Mouse (Mus musculus) hindbrain, embryonic 14.5 days (tissue): ENCODE results near the gene Spata1. TPM values are rescaled to one million over a fixed set of nuclear protein-coding genes. Genes with fewer than 3 reads are reported as not detected.

Experiments
- ATAC-seq: fragments of 200-750 bp; cut with Nextera tagmentation; 2 replicates; pipeline ENCODE4 v1.8.0; 2017; ENCODE audit warnings: moderate number of reproducible peaks, mild to moderate bottlenecking, moderate TSS enrichment, moderate library complexity; ENCODE audit not compliant: low FRiP score
- DNase-seq: peaks from one replicate; pipeline ENCODE4 v3.0.0-alpha.2; 2015; ENCODE audit warnings: low spot score
- H3K27ac ChIP-seq: fragments of 300-500 bp; sonication (generic); 2 replicates; pipeline ENCODE4 v1.5.1; 2014; ENCODE audit warnings: mild to moderate bottlenecking, moderate library complexity
- H3K27me3 ChIP-seq: fragments of 300-500 bp; sonication (generic); 2 replicates; pipeline ENCODE4 v1.6.1; 2014; ENCODE audit warnings: mild to moderate bottlenecking, low read length, mixed read lengths; ENCODE audit not compliant: control insufficient read depth, insufficient read depth
- H3K36me3 ChIP-seq: fragments of 300-500 bp; sonication (generic); replicated peaks from 2 replicates; pipeline ENCODE4 v1.6.1; 2014; ENCODE audit not compliant: control insufficient read depth, insufficient read depth
- H3K4me1 ChIP-seq: fragments of 300-500 bp; sonication (generic); replicated peaks from 2 replicates; pipeline ENCODE4 v1.6.1; 2014; ENCODE audit warnings: antibody characterized with exemption, low read length, mixed read lengths; ENCODE audit not compliant: control insufficient read depth, insufficient read depth
- H3K4me2 ChIP-seq: fragments of 300-500 bp; sonication (generic); replicated peaks from 2 replicates; pipeline ENCODE4 v1.6.1; 2014; ENCODE audit warnings: mild to moderate bottlenecking, moderate library complexity
- H3K4me3 ChIP-seq: fragments of 300-500 bp; sonication (generic); replicated peaks from 2 replicates; pipeline ENCODE4 v1.5.1; 2014; ENCODE audit warnings: mild to moderate bottlenecking, low read length
- H3K9ac ChIP-seq: fragments of 300-500 bp; sonication (generic); 2 replicates; pipeline ENCODE4 v1.6.1; 2014
- H3K9me3 ChIP-seq: fragments of 300-500 bp; sonication (generic); 2 replicates; pipeline ENCODE4 v1.6.1; 2016; ENCODE audit warnings: low read length; ENCODE audit not compliant: control insufficient read depth
- WGBS: fragments of 180-500 bp; shearing (Covaris S2); extraction: QIAGEN DNeasy Blood & Tissue Kit; methylation state at CpG from one replicate; pipeline ENCODE4 v1.1.7; 2014; 5-methylcytosine and 5-hydroxymethylcytosine counted together
- polyA plus RNA-seq: library from polyadenylated mRNA; unstranded; fragments of >200 nt; fragmentation: Nextera tagmentation; extraction: Ambion mirVana; gene quantifications from 2 replicates; pipeline ENCODE4 v1.2.1, GENCODE M21; 2014

Spata1 gene
- polyA plus RNA-seq, 1 experiment from 2014 or later = 6.0 TPM

- ATAC-seq (no peak), DNase-seq (no peak)
- Histone ChIP-seq H3K9ac (no peak overlapping the region), H3K4me3 (no peak overlapping the region), H3K4me2 (no peak overlapping the region), H3K27ac (no peak overlapping the region), H3K27me3 (no peaks in the 10 kb centered on the region), H3K36me3 (no peaks in the 10 kb centered on the region), H3K9me3 (no peaks in the 10 kb centered on the region), H3K4me1 (no peaks in the 10 kb centered on the region)
These were observed 25.8 kb downstream of the Spata1 start for GRCm38 (mm10) chr3:146473741-146474140.

- H3K4me1 ChIP-seq = no peaks in the 10 kb centered on the region
- no peak overlapping the region for H3K9ac ChIP-seq
- 67% methylated on average over 4 of the region's 4 CpGs for WGBS
- H3K36me3 ChIP-seq = no peaks in the 10 kb centered on the region
- H3K27ac ChIP-seq = no peak overlapping the region
- no peak overlapping the region for H3K4me2 ChIP-seq
- no peaks in the 10 kb centered on the region for H3K9me3 ChIP-seq
- H3K4me3 ChIP-seq = no peak overlapping the region
- no peak for ATAC-seq
- H3K27me3 ChIP-seq = no peaks in the 10 kb centered on the region
- no peak for DNase-seq
These were observed 26.9 kb downstream of the Spata1 start for GRCm38 (mm10) chr3:146472657-146473056.

GRCm38 (mm10) chr3:146469226-146469625 lies 30.3 kb downstream of the Spata1 start:
- H3K4me2 ChIP-seq = no peak overlapping the region
- H3K4me3 ChIP-seq = no peak overlapping the region
- ATAC-seq (no peak), DNase-seq (no peak)
- H3K36me3 ChIP-seq = no peaks in the 10 kb centered on the region
- no peak overlapping the region for H3K9ac ChIP-seq
- H3K27me3 ChIP-seq = no peaks in the 10 kb centered on the region
- WGBS = 91% methylated on average over 2 of the region's 2 CpGs
- no peaks in the 10 kb centered on the region for H3K9me3 ChIP-seq
- H3K27ac ChIP-seq = no peak overlapping the region
- H3K4me1 ChIP-seq = no peaks in the 10 kb centered on the region

- H3K4me2 ChIP-seq = no peak overlapping the region
- no peaks in the 10 kb centered on the region for H3K4me1 ChIP-seq
- ATAC-seq (no peak), DNase-seq (no peak)
- 73% methylated on average over 2 of the region's 2 CpGs for WGBS
- no peaks in the 10 kb centered on the region for H3K36me3 ChIP-seq
- no peaks in the 10 kb centered on the region for H3K27me3 ChIP-seq
- no peaks in the 10 kb centered on the region for H3K9me3 ChIP-seq
- H3K9ac ChIP-seq = no peak overlapping the region
- H3K4me3 ChIP-seq = no peak overlapping the region
- no peak overlapping the region for H3K27ac ChIP-seq
These were observed 36.6 kb downstream of the Spata1 start for GRCm38 (mm10) chr3:146462939-146463338.

- Histone ChIP-seq H3K27me3 (no peaks in the 10 kb centered on the region), H3K9me3 (no peaks in the 10 kb centered on the region), H3K9ac (no peak overlapping the region), H3K4me3 (no peak overlapping the region), H3K27ac (no peak overlapping the region), H3K4me1 (0 out of 2 replicates have a peak, but pooled peaks cover 7% of the 10 kb centered on the region), H3K36me3 (no peaks in the 10 kb centered on the region), H3K4me2 (no peak overlapping the region; the same call in 1 of the 2 replicates)
- ATAC-seq = no peak
- DNase-seq = no peak
- WGBS = 88% methylated on average over 5 of the region's 5 CpGs
These were observed 48.2 kb downstream of the Spata1 start for GRCm38 (mm10) chr3:146451375-146451774.

GRCm38 (mm10) chr3:146450371-146450841 lies 49.1 kb downstream of the Spata1 start:
- Histone ChIP-seq H3K36me3 (peaks cover 5% of the 10 kb centered on the region; the same call in 1 of the 2 replicates), H3K4me3 (peak overlapping the region; percentile 49), H3K9me3 (no peaks in the 10 kb centered on the region), H3K27me3 (no peaks in the 10 kb centered on the region), H3K9ac (peak overlapping the region; percentile 63), H3K4me1 (0 out of 2 replicates have a peak, but pooled peaks cover 7% of the 10 kb centered on the region), H3K4me2 (peak overlapping the region; percentile 68), H3K27ac (peak overlapping the region; percentile 61; the same call in 1 of the 2 replicates)
- peak; percentile 97 for ATAC-seq
- 0% methylated on average over 29 of the region's 29 CpGs for WGBS
- DNase-seq = peak; percentile 85

GRCm38 (mm10) chr3:146449745-146450250 lies 49.8 kb downstream of the Spata1 start, which contains the start of gene Ctbs:
Ctbs (plus strand) TSS chr3:146449795.
- no peak for DNase-seq
- H3K4me1 ChIP-seq = 0 out of 2 replicates have a peak, but pooled peaks cover 7% of the 10 kb centered on the region
- H3K9ac ChIP-seq = peak within 1 kb of the TSS; percentile 63
- H3K4me3 ChIP-seq = peak within 1 kb of the TSS; percentile 49
- no peaks in the 10 kb centered on the region for H3K27me3 ChIP-seq
- no peak for ATAC-seq
- peak within 1 kb of the TSS; percentile 61; the same call in 1 of the 2 replicates for H3K27ac ChIP-seq
- no peaks in the 10 kb centered on the region for H3K9me3 ChIP-seq
- peaks cover 5% of the 10 kb centered on the region; the same call in 1 of the 2 replicates for H3K36me3 ChIP-seq
- WGBS = 52% methylated on average over 9 of the region's 9 CpGs
- peak within 1 kb of the TSS; percentile 68 for H3K4me2 ChIP-seq

- Histone ChIP-seq H3K9me3 (no peaks in the 10 kb centered on the region), H3K27ac (no peak overlapping the region), H3K36me3 (peaks cover 5% of the 10 kb centered on the region; the same call in 1 of the 2 replicates), H3K27me3 (no peaks in the 10 kb centered on the region), H3K4me3 (no peak overlapping the region), H3K4me2 (no peak overlapping the region), H3K9ac (no peak overlapping the region), H3K4me1 (0 out of 2 replicates have a peak, but pooled peaks cover 7% of the 10 kb centered on the region)
- DNase-seq = no peak
- ATAC-seq = no peak
- WGBS = 79% methylated on average over 6 of the region's 6 CpGs
These were observed 50.6 kb downstream of the Spata1 start for GRCm38 (mm10) chr3:146448969-146449368.

- H3K9me3 ChIP-seq = no peaks in the 10 kb centered on the region
- ATAC-seq (no peak), DNase-seq (no peak)
- H3K27ac ChIP-seq = no peak overlapping the region
- no peaks in the 10 kb centered on the region for H3K27me3 ChIP-seq
- H3K4me1 ChIP-seq = 0 out of 2 replicates have a peak, but pooled peaks cover 7% of the 10 kb centered on the region
- no peak overlapping the region for H3K4me2 ChIP-seq
- peaks cover 5% of the 10 kb centered on the region; the same call in 1 of the 2 replicates for H3K36me3 ChIP-seq
- 89% methylated on average over 10 of the region's 10 CpGs for WGBS
- no peak overlapping the region for H3K4me3 ChIP-seq
- no peak overlapping the region for H3K9ac ChIP-seq
These were observed 51.2 kb downstream of the Spata1 start for GRCm38 (mm10) chr3:146448372-146448771.
